In genomic region chr3:60821463-60821862, GRCm38 (mm10) we compare ENCODE assay signal across 21 mouse cellular contexts.
A peak's percentile ranks its signal among the peaks of the same experiment; 100 is the strongest.
DNase-seq lines count a peak whose midpoint lies in the region; ATAC-seq and TF ChIP-seq lines count a peak whose summit lies in the region.
"Had no signal": no experiment of that assay in that cellular context is flagged by ENCODE, and none has a peak within 500 bp of the region (broad histone marks: within the 10 kb centered on the region; RNA-seq: fewer than 3 reads in every experiment).

No protein-coding gene starts in this region.

- peak; percentile 58 for ATAC-seq in heart, embryonic 11.5 days (replicated peaks; ENCODE audit: insufficient number of reproducible peaks, low FRiP score, low TSS enrichment)
- ATAC-seq in G1E (ENCODE audit: extremely low read depth, insufficient number of reproducible peaks, low FRiP score, poor library complexity, severe bottlenecking): peak; percentile 64
- peak; percentile 50 for ATAC-seq in erythroblast, adult 5-6 weeks (replicated peaks; ENCODE audit: low FRiP score, poor library complexity, severe bottlenecking)
- peak; percentile 57 for ATAC-seq in liver, embryonic 16.5 days (ENCODE audit: low read depth)
- ATAC-seq in midbrain, embryonic 16.5 days: no peak
- ATAC-seq in hindbrain, embryonic 16.5 days: no peak
- ATAC-seq: forebrain, embryonic 16.5 days had no signal

- H3K4me1 ChIP-seq in heart, embryonic 11.5 days (ENCODE audit: control insufficient read depth, insufficient read depth, low read length): no peaks in the 10 kb centered on the region
- H3K4me1 ChIP-seq in G1E (ENCODE audit: insufficient read depth, low read depth, low read length): peaks cover 51% of the 10 kb centered on the region
- H3K4me1 ChIP-seq in liver, embryonic 16.5 days (ENCODE audit: control insufficient read depth, low read depth, low read length): peaks cover 33% of the 10 kb centered on the region
- H3K4me1 ChIP-seq in midbrain, embryonic 16.5 days (ENCODE audit: control insufficient read depth, insufficient read depth, low read length): no peaks in the 10 kb centered on the region
- H3K4me1 ChIP-seq in hindbrain, embryonic 16.5 days (ENCODE audit: control insufficient read depth, insufficient read depth, low read depth, low read length): no peaks in the 10 kb centered on the region
- H3K4me1 ChIP-seq: hindbrain, embryonic 13.5 days; limb, embryonic 12.5 days; neural tube, embryonic 12.5 days had no signal

- no peak overlapping the region for H3K4me3 ChIP-seq in heart, embryonic 11.5 days (ENCODE audit: low read depth, low read length)
- H3K4me3 ChIP-seq in G1E (ENCODE audit: low read depth, low read length): no peak overlapping the region; the same call in 1 of the 2 replicates
- no peak overlapping the region for H3K4me3 ChIP-seq in liver, embryonic 16.5 days (ENCODE audit: low read depth, low read length)
- H3K4me3 ChIP-seq in midbrain, embryonic 16.5 days (ENCODE audit: low read depth, low read length): no peak overlapping the region
- no peak overlapping the region for H3K4me3 ChIP-seq in hindbrain, embryonic 16.5 days (ENCODE audit: low read length)
- H3K4me3 ChIP-seq: hindbrain, embryonic 13.5 days; limb, embryonic 12.5 days; neural tube, embryonic 12.5 days had no signal

- peak overlapping the region; percentile 60 for H3K27ac ChIP-seq in heart, embryonic 11.5 days (ENCODE audit: low read depth, low read length)
- H3K27ac ChIP-seq in liver, embryonic 16.5 days (ENCODE audit: low read length): peak overlapping the region; percentile 88
- no peak overlapping the region for H3K27ac ChIP-seq in midbrain, embryonic 16.5 days (ENCODE audit: low read length)
- H3K27ac ChIP-seq in hindbrain, embryonic 16.5 days (ENCODE audit: low read depth, low read length): no peak overlapping the region
- H3K27ac ChIP-seq: hindbrain, embryonic 13.5 days; limb, embryonic 12.5 days; neural tube, embryonic 12.5 days had no signal

- DNase-seq in heart, adult 8-10 months (ENCODE audit: low spot score): no peak
- peak; percentile 18 for DNase-seq in G1E (ENCODE audit: low spot score)
- DNase-seq in cerebellum, adult 9-11 months: no peak
- DNase-seq: B cell, adult 2 months; cerebellum, postnatal 36 days; gastrocnemius, postnatal 36 days; kidney, adult 2 months; layer of hippocampus, postnatal 36 days; lung, postnatal 10 days; midbrain, embryonic 14.5 days; right cerebral cortex, postnatal 4 days; thymus, postnatal 14 days had no signal

- no peak overlapping the region for H3K4me2 ChIP-seq in heart, embryonic 11.5 days
- peak overlapping the region; percentile 25; the same call in 1 of the 2 replicates for H3K4me2 ChIP-seq in liver, embryonic 16.5 days (ENCODE audit: low read depth, low read length)
- H3K4me2 ChIP-seq in midbrain, embryonic 16.5 days (ENCODE audit: low read length): no peak overlapping the region
- H3K4me2 ChIP-seq in hindbrain, embryonic 16.5 days (ENCODE audit: low read length): no peak overlapping the region
- H3K4me2 ChIP-seq: hindbrain, embryonic 13.5 days; limb, embryonic 12.5 days; neural tube, embryonic 12.5 days had no signal

- no peak overlapping the region for H3K9ac ChIP-seq in heart, embryonic 11.5 days (ENCODE audit: low read depth, low read length)
- H3K9ac ChIP-seq in liver, embryonic 16.5 days (ENCODE audit: low read depth, low read length): peak overlapping the region; percentile 32
- no peak overlapping the region for H3K9ac ChIP-seq in midbrain, embryonic 16.5 days (ENCODE audit: low read depth, low read length)
- H3K9ac ChIP-seq in hindbrain, embryonic 16.5 days (ENCODE audit: low read depth, low read length): no peak overlapping the region
- H3K9ac ChIP-seq: hindbrain, embryonic 13.5 days; limb, embryonic 12.5 days; neural tube, embryonic 12.5 days had no signal

- no peaks in the 10 kb centered on the region for H3K27me3 ChIP-seq in heart, embryonic 11.5 days (ENCODE audit: control insufficient read depth, insufficient read depth, low read length)
- no peaks in the 10 kb centered on the region for H3K27me3 ChIP-seq in G1E (ENCODE audit: insufficient read depth, low read length)
- no peaks in the 10 kb centered on the region for H3K27me3 ChIP-seq in liver, embryonic 16.5 days (ENCODE audit: control insufficient read depth, insufficient read depth, low read depth, low read length)
- no peaks in the 10 kb centered on the region for H3K27me3 ChIP-seq in midbrain, embryonic 16.5 days (ENCODE audit: control insufficient read depth, insufficient read depth, low read depth, low read length)
- no peaks in the 10 kb centered on the region for H3K27me3 ChIP-seq in hindbrain, embryonic 16.5 days (replicated peaks; ENCODE audit: control insufficient read depth, insufficient read depth, low read length)
- H3K27me3 ChIP-seq: hindbrain, embryonic 13.5 days; limb, embryonic 12.5 days; neural tube, embryonic 12.5 days had no signal

- H3K9me3 ChIP-seq in heart, embryonic 11.5 days (replicated peaks; ENCODE audit: control insufficient read depth, low read length): no peaks in the 10 kb centered on the region
- H3K9me3 ChIP-seq in G1E (replicated peaks): no peaks in the 10 kb centered on the region
- no peaks in the 10 kb centered on the region for H3K9me3 ChIP-seq in liver, embryonic 16.5 days (replicated peaks; ENCODE audit: control insufficient read depth, low read length)
- no peaks in the 10 kb centered on the region for H3K9me3 ChIP-seq in midbrain, embryonic 16.5 days (replicated peaks; ENCODE audit: control insufficient read depth, low read length, poor library complexity, severe bottlenecking)
- H3K9me3 ChIP-seq in hindbrain, embryonic 16.5 days (ENCODE audit: control insufficient read depth, low read length): no peaks in the 10 kb centered on the region
- H3K9me3 ChIP-seq: hindbrain, embryonic 13.5 days; limb, embryonic 12.5 days; neural tube, embryonic 12.5 days had no signal

- no peak for TF ChIP-seq CTCF in G1E (IDR thresholded peaks at IDR 0.05; ENCODE audit: low read depth, low read length)

- H3K36me3 ChIP-seq in heart, embryonic 11.5 days (ENCODE audit: control insufficient read depth, insufficient read depth, low read length): no peaks in the 10 kb centered on the region
- H3K36me3 ChIP-seq in G1E (replicated peaks): no peaks in the 10 kb centered on the region
- H3K36me3 ChIP-seq in liver, embryonic 16.5 days (ENCODE audit: control insufficient read depth, insufficient read depth): no peaks in the 10 kb centered on the region
- no peaks in the 10 kb centered on the region for H3K36me3 ChIP-seq in midbrain, embryonic 16.5 days (ENCODE audit: control insufficient read depth, insufficient read depth, low read length)
- H3K36me3 ChIP-seq in hindbrain, embryonic 16.5 days (ENCODE audit: control insufficient read depth, insufficient read depth, low read length): no peaks in the 10 kb centered on the region
- H3K36me3 ChIP-seq: hindbrain, embryonic 13.5 days; limb, embryonic 12.5 days; neural tube, embryonic 12.5 days had no signal

Comparison
In these comparisons a context has a peak if more than half of its experiments do, and no peak if none do; other contexts are left out.
1. ATAC-seq: peak in heart, embryonic 11.5 days (single experiment), G1E (single experiment), erythroblast, adult 5-6 weeks (single experiment) and liver, embryonic 16.5 days (single experiment); none in midbrain, embryonic 16.5 days (single experiment) and hindbrain, embryonic 16.5 days (single experiment).
2. H3K27ac ChIP-seq: peak in heart, embryonic 11.5 days (single experiment) and liver, embryonic 16.5 days (single experiment); none in midbrain, embryonic 16.5 days (single experiment) and hindbrain, embryonic 16.5 days (single experiment).